Mouse (Mus musculus) R1 (cell line): ENCODE data around the gene Gm3047.
"Not testable (repeated sequence)": the region's sequence is repeated elsewhere in the genome, so short reads cannot be mapped to it uniquely, and the experiment has no call there.

ENCODE experiments used
- DNase-seq: peaks from one replicate; pipeline ENCODE4 v3.0.0-alpha.2; 2018; ENCODE audit warnings: low read depth, low spot score

Gm3047 gene

DNA sequence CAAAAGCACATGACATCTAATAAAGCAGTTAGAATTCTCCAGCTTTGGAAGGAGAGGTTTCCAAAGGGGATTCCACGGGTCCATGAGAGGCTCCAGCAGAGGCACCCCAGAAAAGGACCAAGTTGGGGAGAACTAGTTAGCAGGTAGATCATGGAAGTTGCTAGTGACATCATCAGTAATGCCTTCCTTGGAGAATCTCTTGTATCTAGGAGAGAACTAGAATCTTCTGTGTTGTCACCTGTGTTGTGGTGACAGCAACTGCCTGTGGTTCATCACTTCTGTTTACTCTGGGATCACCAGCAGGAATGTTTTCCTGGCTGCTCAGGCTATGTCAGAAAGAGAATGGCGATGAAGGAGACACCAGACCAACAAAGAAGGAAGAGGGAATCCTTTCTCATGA lies at the start of gene Gm3047:
TSS of gene Gm3047 (plus strand) at position 301 of the 400 bp plus-strand sequence.
- not testable (repeated sequence) for DNase-seq
